Mouse (Mus musculus): ENCODE results near the gene Ptprd.

The Ptprd gene

GRCm38 (mm10) chr4:77586222-77586621, 625.5 kb downstream of the Ptprd start:
- DNase-seq (ENCODE audit: low read depth, low spot score) = no peak

- peak; percentile 43 for DNase-seq (ENCODE audit: low read depth, low spot score)
Observed at GRCm38 (mm10) chr4:77558404-77559202, 653.2 kb downstream of the Ptprd start.

GRCm38 (mm10) chr4:77555841-77556240, 655.9 kb downstream of the Ptprd start:
- no peak for DNase-seq (ENCODE audit: low read depth, low spot score)

DNA sequence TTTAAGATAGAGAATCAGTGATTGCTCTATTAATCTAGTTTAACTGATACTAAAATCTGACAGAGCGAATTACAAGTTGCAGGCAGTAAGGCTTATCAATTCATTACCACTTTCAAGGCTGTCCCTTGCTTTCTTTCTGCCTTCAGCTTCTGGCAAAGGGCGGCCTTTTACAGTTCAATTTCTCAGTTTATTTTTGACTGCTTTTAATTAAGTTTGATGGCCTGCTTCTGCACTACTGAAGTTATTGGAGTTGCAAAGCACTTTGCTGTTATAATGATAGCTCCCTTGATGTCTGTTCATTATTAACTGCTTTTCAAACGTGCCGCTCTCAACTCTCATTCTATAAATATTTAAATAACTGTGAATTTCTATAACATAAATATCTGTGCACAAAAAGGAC, 673.9 kb downstream of the Ptprd start:
- no peak for DNase-seq (ENCODE audit: low read depth, low spot score)

DNA sequence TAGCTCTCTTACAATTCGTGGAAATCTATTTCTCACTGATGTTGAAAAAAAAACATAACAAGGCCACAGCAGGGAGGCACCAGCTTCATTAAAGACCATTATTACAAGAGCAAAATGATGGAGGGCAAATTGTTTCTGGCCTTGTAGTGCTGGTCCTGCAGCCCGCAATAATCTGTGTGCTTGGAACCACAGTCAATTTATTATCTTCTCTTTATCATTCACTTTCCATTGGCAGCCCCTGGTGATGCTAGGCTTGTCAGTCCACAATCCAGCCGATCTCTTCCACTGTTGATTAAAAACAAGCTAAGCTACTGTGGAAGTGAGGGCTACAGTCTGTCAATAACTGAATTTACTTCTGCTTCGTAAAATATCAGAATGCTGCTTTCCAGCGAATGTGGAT, 674.4 kb downstream of the Ptprd start:
- DNase-seq (ENCODE audit: low read depth, low spot score) = no peak

- no peak for DNase-seq (ENCODE audit: low read depth, low spot score)
Observed at GRCm38 (mm10) chr4:77535601-77536000, 676.2 kb downstream of the Ptprd start.

- DNase-seq (ENCODE audit: low read depth, low spot score) = no peak
Observed at GRCm38 (mm10) chr4:77534553-77534952, 677.2 kb downstream of the Ptprd start.

GRCm38 (mm10) chr4:77519166-77519565, 692.6 kb downstream of the Ptprd start:
- no peak for DNase-seq (ENCODE audit: low read depth, low spot score)

DNA sequence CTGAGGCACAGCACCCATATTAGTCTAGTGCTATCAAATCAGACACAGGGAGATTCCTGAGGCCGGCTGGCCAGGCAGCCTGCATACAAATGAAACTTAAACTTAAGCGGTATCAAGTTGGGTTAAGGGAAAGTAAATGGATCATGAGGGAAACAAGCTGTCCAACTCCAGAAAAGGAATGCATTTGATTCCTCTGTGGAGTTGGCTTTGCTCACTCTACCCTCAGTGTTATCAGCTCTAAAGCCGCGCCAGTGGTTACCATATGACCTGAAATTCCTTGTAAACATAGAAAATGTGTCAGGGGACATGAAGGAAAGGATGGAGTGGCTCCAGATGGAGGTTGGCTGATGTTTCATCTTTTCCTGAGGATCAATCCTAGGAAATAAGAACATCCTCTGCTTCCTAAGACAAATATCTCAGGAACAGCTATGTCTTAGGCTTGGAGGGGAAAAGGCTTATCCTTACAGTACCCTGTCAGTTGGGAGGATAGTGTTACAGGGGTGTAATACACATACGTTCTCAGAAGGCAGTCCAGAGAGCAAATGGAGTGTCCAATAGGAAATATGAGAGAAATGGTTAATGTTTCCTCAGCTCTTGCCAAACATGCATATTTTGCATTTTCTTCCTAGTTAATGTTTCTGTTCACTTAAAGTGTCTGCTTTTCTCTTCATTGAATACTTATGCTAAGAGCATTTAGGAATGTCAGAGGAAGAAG, 697.7 kb downstream of the Ptprd start:
- no peak for DNase-seq (ENCODE audit: low read depth, low spot score)

- no peak for DNase-seq (ENCODE audit: low read depth, low spot score)
Observed at GRCm38 (mm10) chr4:77513041-77513440, 698.7 kb downstream of the Ptprd start.

- no peak for DNase-seq (ENCODE audit: low read depth, low spot score)
Observed at GRCm38 (mm10) chr4:77454049-77454448, 757.7 kb downstream of the Ptprd start.

DNA sequence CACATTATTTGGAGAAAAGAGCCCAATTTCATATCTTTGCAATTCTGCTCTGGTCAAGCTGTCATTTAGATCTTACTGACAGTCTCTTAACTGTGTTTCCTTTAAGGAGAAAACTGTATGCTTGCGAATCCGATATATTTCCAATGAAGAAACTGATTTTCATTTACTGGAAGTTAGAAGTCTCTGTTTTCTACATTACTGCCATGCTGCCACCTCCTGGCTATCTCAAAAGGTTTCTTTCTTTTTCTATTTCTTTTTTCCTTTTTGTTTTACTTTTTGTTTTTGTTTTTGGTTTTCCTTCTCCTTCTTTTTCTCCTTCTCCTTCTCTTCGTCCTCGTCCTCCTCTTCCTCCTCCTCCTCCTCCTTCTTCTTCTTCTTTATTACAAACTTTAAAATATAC, 812.6 kb downstream of the Ptprd start:
- no peak for DNase-seq (ENCODE audit: low read depth, low spot score)

DNA sequence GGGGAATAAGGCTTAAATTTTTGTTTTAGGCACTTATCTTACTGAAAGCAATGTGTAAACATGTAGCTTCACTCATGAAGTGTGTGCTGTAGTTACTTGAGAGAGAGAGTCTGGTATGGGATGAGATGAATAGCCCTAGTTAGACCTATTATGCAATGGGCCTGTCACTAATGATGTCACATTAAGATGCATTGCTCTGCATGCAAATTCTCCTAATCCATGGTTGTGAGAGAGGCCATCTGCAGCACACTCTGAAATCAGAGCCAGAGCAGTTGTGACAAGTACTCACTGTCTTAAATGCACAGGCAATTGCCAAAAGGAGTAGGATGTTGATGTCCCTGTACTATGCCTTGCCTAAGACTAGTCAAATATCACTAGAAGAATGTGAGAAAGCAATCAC, 850.0 kb downstream of the Ptprd start:
- no peak for DNase-seq (ENCODE audit: low read depth, low spot score)

DNA sequence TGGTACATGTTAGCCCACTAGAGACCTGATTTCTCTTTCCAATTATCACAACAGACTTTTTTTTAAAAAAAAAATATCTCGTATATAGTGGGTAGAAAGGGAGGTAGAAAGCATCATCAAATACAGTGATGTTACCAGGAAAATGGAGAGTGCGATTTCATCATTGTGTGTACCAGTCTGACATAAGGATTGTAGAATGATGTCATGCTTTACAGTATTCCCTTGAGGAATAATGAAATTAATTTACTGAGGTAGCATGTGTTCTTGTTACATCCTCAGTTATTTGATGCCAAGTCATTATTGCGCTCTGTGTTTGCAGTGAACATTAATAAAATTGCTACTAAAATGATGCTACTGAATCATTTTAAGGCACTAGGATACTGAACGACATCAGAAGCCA, 884.6 kb downstream of the Ptprd start:
- no peak for DNase-seq (ENCODE audit: low read depth, low spot score)

DNA sequence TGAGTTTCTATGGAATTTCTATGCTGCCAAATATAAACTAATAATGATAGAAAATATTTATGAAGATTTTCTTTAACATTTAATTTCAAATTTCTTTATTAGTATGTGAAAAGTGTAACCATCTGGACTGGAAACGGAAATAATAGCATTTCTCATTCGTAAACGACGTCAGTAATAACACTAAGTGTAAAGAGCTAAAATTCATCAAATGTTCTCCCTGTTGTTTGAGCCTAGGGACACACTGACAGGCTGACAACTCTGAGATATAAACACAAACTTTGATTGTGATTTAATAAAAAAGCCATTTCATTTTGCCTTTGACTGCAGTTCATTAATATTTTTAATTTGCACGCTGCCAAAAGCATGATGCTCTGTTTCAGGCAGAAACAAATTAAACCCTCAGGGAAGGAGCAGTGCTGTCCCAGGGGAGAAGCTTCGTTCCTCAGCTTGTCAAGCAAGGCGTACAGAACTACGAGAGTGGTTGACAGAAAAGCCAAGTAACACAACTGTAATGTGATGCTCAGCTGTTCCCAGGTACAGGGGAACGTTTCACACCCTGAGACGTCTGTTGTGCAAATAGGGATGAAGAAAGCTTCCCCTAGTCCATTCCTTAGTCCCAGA, 894.6 kb downstream of the Ptprd start:
- DNase-seq (ENCODE audit: low read depth, low spot score) = no peak

- no peak for DNase-seq (ENCODE audit: low read depth, low spot score)
Observed at GRCm38 (mm10) chr4:77316644-77317043, 895.1 kb downstream of the Ptprd start.

DNA sequence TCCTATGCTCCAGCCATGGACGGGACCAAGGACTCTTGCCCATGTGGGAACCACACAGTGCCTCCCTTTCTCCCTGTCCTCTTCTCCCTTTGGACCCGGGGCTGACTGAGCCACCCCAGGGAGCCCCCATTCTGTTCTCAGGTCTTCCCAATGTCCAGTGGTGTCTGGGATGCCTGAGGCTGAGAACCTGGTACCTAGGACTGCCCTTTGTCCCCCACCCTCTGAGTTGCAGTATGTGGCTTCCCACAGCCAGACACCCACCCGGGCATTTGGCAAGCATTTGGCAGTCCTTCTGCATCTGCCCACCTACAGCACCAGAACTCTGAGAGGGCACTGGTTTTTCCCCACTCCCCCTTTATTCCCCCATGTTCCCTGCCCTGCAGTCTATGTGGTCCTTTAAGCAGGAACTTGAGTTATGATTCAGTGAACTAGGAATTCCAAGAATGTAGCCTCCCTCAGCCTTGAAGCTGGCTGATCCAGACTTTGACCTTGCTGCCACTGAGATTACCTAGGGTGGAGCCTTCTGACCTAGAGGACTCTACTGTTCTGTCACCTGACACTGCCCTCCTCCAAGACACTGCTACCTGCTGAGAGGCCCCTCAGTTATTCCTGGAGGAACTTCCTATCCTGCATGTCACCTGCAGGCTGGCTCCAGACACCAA, 901.5 kb downstream of the Ptprd start:
- no peak for DNase-seq (ENCODE audit: low read depth, low spot score)

DNA sequence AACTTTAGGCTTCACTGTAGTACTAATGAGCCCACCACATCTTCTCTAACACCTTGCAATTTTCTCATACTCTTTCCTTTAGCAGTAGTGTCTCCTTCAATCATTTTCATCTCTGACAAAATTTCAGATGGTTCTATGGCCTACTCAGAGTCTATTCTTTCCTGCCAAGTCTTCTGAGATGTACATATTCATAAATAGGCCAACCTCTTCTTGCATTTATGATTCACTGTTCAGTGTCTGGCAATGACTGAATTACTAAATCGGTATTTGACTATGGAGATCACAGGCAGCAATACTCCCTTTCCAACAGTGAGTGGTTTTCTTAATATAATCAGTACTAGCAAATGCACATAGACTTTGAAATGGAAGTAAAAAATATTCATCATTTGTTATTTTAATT, 928.3 kb downstream of the Ptprd start:
- no peak for DNase-seq (ENCODE audit: low read depth, low spot score)

- no peak for DNase-seq (ENCODE audit: low read depth, low spot score)
Observed at GRCm38 (mm10) chr4:77277913-77278312, 933.8 kb downstream of the Ptprd start.

GRCm38 (mm10) chr4:77259972-77260290, 951.8 kb downstream of the Ptprd start:
- no peak for DNase-seq (ENCODE audit: low read depth, low spot score)

- DNase-seq (ENCODE audit: low read depth, low spot score) = peak; percentile 0
Observed at GRCm38 (mm10) chr4:77259250-77259971, 952.4 kb downstream of the Ptprd start.

GRCm38 (mm10) chr4:77251188-77251587, 960.6 kb downstream of the Ptprd start:
- no peak for DNase-seq (ENCODE audit: low read depth, low spot score)

All from retina, postnatal 7 days (tissue).